Mouse (Mus musculus): ENCODE results near the gene 9330182O14Rik. TPM values are rescaled to one million over a fixed set of nuclear protein-coding genes. Genes with fewer than 3 reads are reported as not detected.
A peak's percentile ranks its signal among the peaks of the same experiment; 100 is the strongest.

9330182O14Rik gene
- not detected in 2 replicates for polyA plus RNA-seq (2012; rRNA removed)

- 36% methylated on average over 10 of the region's 10 CpGs for WGBS
- no peak for TF ChIP-seq CTCF (IDR thresholded peaks at IDR 0.05; ENCODE audit: insufficient read depth, low read length)
- no peak for TF ChIP-seq POLR2A (IDR thresholded peaks at IDR 0.05; ENCODE audit: borderline replicate concordance, extremely low read depth, low read depth, low read length)
- no peaks in the 10 kb centered on the region for H3K4me1 ChIP-seq (ENCODE audit: control insufficient read depth, insufficient read depth, low read length)
- DNase-seq, result no peak
- no peak within 1 kb of the TSS for H3K4me3 ChIP-seq (replicated peaks; ENCODE audit: extremely low read depth, low read depth, low read length)
Observed at GRCm38 (mm10) chr15:40134152-40134792, at the start of gene 9330182O14Rik. Gene 9330182O14Rik (plus strand): TSS chr15:40134365.

GRCm38 (mm10) chr15:40103304-40103703 lies 30.9 kb upstream of the 9330182O14Rik start:
- TF ChIP-seq POLR2A (IDR thresholded peaks at IDR 0.05; ENCODE audit: borderline replicate concordance, extremely low read depth, low read depth, low read length) (no peak), CTCF (IDR thresholded peaks at IDR 0.05; ENCODE audit: insufficient read depth, low read length) (no peak)
- 85% methylated on average over 2 of the region's 2 CpGs for WGBS
- Histone ChIP-seq H3K4me3 (replicated peaks; ENCODE audit: extremely low read depth, low read depth, low read length) (no peak overlapping the region), H3K4me1 (ENCODE audit: control insufficient read depth, insufficient read depth, low read length) (no peaks in the 10 kb centered on the region)
- no peak for DNase-seq

GRCm38 (mm10) chr15:40105712-40106111 lies 28.5 kb upstream of the 9330182O14Rik start:
- DNase-seq, result no peak
- no peaks in the 10 kb centered on the region for H3K4me1 ChIP-seq (ENCODE audit: control insufficient read depth, insufficient read depth, low read length)
- 82% methylated on average over 4 of the region's 4 CpGs for WGBS
- no peak overlapping the region for H3K4me3 ChIP-seq (replicated peaks; ENCODE audit: extremely low read depth, low read depth, low read length)
- no peak for TF ChIP-seq POLR2A (IDR thresholded peaks at IDR 0.05; ENCODE audit: borderline replicate concordance, extremely low read depth, low read depth, low read length)
- TF ChIP-seq CTCF (IDR thresholded peaks at IDR 0.05; ENCODE audit: insufficient read depth, low read length), result no peak

GRCm38 (mm10) chr15:40113888-40114576 lies 20.1 kb upstream of the 9330182O14Rik start:
- no peaks in the 10 kb centered on the region for H3K4me1 ChIP-seq (ENCODE audit: control insufficient read depth, insufficient read depth, low read length)
- no peak overlapping the region for H3K4me3 ChIP-seq (replicated peaks; ENCODE audit: extremely low read depth, low read depth, low read length)
- WGBS, result 43% methylated on average over 18 of the region's 18 CpGs
- TF ChIP-seq CTCF (IDR thresholded peaks at IDR 0.05; ENCODE audit: insufficient read depth, low read length), result no peak
- TF ChIP-seq POLR2A (IDR thresholded peaks at IDR 0.05; ENCODE audit: borderline replicate concordance, extremely low read depth, low read depth, low read length), result no peak
- no peak for DNase-seq

GRCm38 (mm10) chr15:40114600-40115271 lies 19.4 kb upstream of the 9330182O14Rik start:
- H3K4me3 ChIP-seq (replicated peaks; ENCODE audit: extremely low read depth, low read depth, low read length), result no peak overlapping the region
- 43% methylated on average over 22 of the region's 22 CpGs for WGBS
- TF ChIP-seq CTCF (IDR thresholded peaks at IDR 0.05; ENCODE audit: insufficient read depth, low read length), result no peak
- no peak for TF ChIP-seq POLR2A (IDR thresholded peaks at IDR 0.05; ENCODE audit: borderline replicate concordance, extremely low read depth, low read depth, low read length)
- no peaks in the 10 kb centered on the region for H3K4me1 ChIP-seq (ENCODE audit: control insufficient read depth, insufficient read depth, low read length)
- no peak for DNase-seq

GRCm38 (mm10) chr15:40116396-40116795 lies 17.8 kb upstream of the 9330182O14Rik start:
- no peak for DNase-seq
- no peaks in the 10 kb centered on the region for H3K4me1 ChIP-seq (ENCODE audit: control insufficient read depth, insufficient read depth, low read length)
- H3K4me3 ChIP-seq (replicated peaks; ENCODE audit: extremely low read depth, low read depth, low read length), result no peak overlapping the region
- TF ChIP-seq POLR2A (IDR thresholded peaks at IDR 0.05; ENCODE audit: borderline replicate concordance, extremely low read depth, low read depth, low read length) (no peak), CTCF (IDR thresholded peaks at IDR 0.05; ENCODE audit: insufficient read depth, low read length) (no peak)
- WGBS, result 83% methylated on average over 3 of the region's 3 CpGs

GRCm38 (mm10) chr15:40124211-40124953 lies 9.8 kb upstream of the 9330182O14Rik start:
- no peak overlapping the region for H3K4me3 ChIP-seq (replicated peaks; ENCODE audit: extremely low read depth, low read depth, low read length)
- no peaks in the 10 kb centered on the region for H3K4me1 ChIP-seq (ENCODE audit: control insufficient read depth, insufficient read depth, low read length)
- no peak for DNase-seq
- 67% methylated on average over 9 of the region's 9 CpGs for WGBS
- TF ChIP-seq CTCF (IDR thresholded peaks at IDR 0.05; ENCODE audit: insufficient read depth, low read length) (no peak), POLR2A (IDR thresholded peaks at IDR 0.05; ENCODE audit: borderline replicate concordance, extremely low read depth, low read depth, low read length) (no peak)

GRCm38 (mm10) chr15:40129496-40129895 lies 4.7 kb upstream of the 9330182O14Rik start:
- no peak for TF ChIP-seq CTCF (IDR thresholded peaks at IDR 0.05; ENCODE audit: insufficient read depth, low read length)
- TF ChIP-seq POLR2A (IDR thresholded peaks at IDR 0.05; ENCODE audit: borderline replicate concordance, extremely low read depth, low read depth, low read length), result no peak
- Histone ChIP-seq H3K4me3 (replicated peaks; ENCODE audit: extremely low read depth, low read depth, low read length) (no peak overlapping the region), H3K4me1 (ENCODE audit: control insufficient read depth, insufficient read depth, low read length) (no peaks in the 10 kb centered on the region)
- DNase-seq, result no peak
- WGBS, result 55% methylated on average over 5 of the region's 5 CpGs

GRCm38 (mm10) chr15:40130880-40131478 lies 3.2 kb upstream of the 9330182O14Rik start:
- peak; percentile 76 for DNase-seq
- 25% methylated on average over 15 of the region's 15 CpGs for WGBS
- H3K4me1 ChIP-seq (ENCODE audit: control insufficient read depth, insufficient read depth, low read length), result no peaks in the 10 kb centered on the region
- H3K4me3 ChIP-seq (replicated peaks; ENCODE audit: extremely low read depth, low read depth, low read length), result no peak overlapping the region
- no peak for TF ChIP-seq POLR2A (IDR thresholded peaks at IDR 0.05; ENCODE audit: borderline replicate concordance, extremely low read depth, low read depth, low read length)
- peak; percentile 87 for TF ChIP-seq CTCF (IDR thresholded peaks at IDR 0.05; ENCODE audit: insufficient read depth, low read length)
